Mouse (Mus musculus) lung, postnatal 10 days (tissue): ENCODE measurements around the gene Gpr107.

Experiments
- DNase-seq: peaks from one replicate; pipeline ENCODE4 v3.0.0; 2021

Gpr107 gene

DNA sequence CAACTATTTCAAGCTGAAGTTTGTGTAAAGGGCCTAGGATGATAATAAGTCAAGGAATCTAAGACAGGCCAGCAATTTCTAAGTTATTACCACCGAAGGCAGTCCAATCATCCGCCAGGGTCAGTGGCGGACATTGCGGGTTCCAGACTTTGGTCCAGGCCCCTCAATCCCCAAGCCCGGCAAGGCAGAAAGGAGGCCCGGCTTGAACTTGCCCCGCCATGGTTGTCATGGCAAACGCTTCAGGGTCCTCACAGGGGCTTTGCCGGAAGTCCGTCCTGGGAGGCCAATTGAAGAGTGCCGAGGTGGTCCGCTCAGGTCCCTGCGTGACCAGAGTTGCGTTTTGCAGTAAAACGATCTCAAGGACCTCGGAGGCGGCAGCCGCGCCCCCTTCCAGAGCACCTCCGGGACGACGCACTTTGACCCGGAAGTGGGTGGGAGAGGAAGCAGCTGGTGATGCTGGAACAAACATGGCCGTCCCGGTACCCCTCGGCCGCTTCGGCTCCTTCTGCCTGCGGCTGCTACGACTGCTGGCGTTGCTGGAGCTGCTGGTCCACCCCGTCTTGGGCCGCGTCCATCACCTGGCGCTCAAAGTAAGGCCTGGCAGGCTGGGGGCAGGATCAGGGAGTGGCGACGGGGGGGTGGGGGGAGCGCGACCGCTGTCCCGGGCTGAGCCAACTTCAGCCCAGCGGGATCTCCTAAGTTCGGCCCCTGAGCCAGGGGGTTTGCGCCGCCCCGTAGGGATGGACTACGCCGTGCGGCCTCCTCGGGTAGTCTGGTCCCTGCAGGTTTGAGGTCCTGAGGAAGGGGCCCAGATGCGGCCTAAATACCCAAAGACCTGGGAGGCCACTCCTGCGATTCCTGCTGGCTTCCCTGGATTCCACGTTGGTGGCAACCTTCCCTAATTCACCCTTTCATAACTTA, at the start of gene Gpr107:
TSS of gene Gpr107 (plus strand) at position 425 of the 921 bp plus-strand sequence.
- peak; percentile 92 for DNase-seq

DNA sequence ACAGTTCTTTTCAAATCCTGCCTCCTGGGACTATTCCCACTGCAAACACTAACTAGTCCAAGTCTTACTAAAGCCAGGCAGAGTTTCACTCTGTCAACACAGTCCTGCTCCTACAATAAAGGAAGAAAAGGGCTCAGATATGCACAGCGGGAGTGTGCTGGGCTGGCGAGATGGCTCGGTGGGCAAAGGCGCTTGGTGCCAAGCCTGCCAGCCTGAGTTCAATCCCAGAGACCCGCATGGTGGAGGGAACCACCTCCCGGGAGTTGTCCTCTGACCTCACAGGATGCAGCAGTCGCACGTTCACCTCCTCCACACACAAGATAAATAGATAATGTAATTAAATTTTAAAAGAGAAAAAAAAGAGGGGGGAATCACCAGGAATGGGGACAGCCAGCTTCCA, 48.8 kb upstream of the Gpr107 start:
- DNase-seq = no peak

GRCm38 (mm10) chr2:31105279-31105678, 46.8 kb upstream of the Gpr107 start:
- DNase-seq = peak; percentile 36

DNA sequence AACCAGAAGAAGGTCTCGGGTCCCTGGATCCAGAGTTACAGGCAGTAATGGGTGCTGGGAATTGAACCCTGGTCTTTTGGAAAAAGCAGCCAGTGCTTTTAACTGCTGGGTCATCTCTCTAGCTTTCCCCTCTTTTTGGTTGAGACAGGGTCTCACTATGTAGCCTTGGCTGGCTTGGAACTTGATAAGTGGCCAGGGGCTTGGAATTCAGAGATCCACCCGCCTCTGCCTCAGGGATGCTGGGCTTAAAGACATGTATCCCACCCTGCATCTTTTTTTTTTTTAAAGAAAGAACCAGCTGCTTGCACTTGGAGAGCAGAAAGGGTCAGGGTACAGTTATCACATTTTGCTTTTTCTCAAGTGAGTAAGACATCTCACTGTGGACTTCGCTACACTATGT, 46.1 kb upstream of the Gpr107 start:
- DNase-seq = no peak

DNA sequence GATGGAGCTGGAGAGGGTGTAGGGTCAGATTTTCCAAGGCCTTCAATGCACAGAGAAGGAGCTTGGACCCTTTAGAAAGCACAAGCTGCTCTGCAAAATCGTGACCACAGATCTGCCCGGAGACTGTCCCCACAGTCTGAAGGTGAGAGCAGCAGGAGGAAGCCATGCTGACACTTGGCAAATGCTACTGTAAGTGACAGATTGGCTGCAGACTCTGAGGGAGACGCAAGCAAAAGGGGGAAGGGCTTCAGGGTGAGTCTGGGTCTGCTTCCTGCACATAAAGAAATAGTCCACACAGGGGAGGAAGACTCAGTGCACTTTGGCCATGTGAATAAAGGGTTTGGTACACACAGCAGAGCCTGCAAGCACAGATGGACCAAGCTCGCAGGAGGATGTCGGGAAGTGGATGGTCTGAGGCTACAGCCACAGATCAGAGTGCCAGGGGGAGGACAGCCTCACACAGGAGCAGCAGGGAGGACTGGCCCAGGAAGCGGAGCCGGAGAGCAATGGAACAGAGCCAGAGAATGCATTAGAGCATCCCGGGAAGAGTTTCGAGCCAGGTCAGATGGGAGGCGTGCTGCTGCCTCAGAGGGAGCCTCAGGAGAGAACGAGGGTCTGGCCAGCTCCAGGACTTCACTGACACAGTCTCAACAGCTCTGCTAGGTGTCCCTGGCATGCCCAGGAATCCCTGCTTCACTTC, 45.3 kb upstream of the Gpr107 start:
- peak; percentile 64 for DNase-seq

DNA sequence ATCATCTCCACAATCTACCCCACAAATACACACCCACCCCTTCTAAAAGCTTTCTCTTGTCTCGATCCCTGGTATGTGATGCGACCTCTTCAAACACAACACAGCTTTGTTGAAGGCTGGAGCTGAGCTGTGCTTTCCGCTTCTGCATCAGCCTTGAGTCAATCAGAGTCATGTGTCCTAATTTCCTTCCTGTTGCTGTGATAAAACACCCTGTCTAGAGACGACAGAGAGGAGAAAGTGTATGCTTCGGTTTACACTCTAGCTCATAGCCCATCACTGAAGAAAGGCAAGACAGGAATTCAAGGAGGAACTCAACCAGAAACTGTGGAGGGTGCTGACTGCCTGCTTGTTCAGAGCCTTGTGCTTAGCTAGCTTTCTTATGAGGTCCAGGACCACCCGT, 43.9 kb upstream of the Gpr107 start:
- DNase-seq = no peak

DNA sequence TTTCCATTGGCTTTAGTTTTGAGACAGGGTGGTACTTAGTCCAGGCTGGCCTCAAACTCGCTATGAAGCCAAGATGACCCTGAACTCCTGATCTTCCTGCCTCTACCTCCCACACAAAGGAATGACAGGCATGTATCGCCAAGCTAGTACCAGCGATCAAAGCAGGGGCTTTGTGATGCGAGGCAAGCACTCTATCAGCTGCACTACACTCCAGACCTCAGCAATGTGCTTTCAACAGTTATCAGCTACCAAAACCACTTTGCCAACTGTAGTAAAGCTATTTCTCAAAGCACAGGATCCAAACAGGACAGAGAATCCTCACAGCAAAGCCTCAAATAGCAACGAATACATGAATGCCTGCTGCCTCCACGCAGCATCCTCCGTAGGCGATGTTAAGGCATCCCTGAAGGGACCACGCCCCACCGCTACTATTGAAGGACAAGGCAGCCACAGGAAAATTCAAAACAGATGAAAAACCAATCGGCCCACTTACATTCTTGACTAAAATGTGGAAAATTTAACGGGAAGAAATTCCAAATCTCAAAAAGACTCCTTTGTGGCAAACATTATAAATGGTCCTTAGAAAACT, 42.1 kb upstream of the Gpr107 start:
- no peak for DNase-seq

DNA sequence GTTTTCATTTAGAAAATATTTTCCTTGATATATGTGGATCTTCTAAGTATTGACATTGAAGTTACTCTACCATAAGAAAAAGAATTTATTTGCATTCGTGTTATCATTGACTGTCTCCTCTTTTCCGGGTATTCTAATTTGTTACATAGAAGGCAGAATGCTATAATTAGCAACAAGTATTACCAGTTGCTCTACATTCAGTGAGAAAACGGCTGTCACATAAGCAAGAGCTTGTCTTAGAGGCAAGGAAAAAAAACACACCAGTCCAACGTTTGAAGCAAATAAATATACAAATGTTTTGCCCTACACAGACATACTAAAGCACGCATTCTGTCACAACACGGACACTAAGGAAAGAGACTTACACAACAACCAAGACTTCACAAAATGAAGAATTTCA, 40.4 kb upstream of the Gpr107 start:
- no peak for DNase-seq

GRCm38 (mm10) chr2:31114205-31114604, 37.9 kb upstream of the Gpr107 start:
- DNase-seq = no peak

- no peak for DNase-seq
These were observed 36.8 kb upstream of the Gpr107 start for GRCm38 (mm10) chr2:31115091-31115942.

DNA sequence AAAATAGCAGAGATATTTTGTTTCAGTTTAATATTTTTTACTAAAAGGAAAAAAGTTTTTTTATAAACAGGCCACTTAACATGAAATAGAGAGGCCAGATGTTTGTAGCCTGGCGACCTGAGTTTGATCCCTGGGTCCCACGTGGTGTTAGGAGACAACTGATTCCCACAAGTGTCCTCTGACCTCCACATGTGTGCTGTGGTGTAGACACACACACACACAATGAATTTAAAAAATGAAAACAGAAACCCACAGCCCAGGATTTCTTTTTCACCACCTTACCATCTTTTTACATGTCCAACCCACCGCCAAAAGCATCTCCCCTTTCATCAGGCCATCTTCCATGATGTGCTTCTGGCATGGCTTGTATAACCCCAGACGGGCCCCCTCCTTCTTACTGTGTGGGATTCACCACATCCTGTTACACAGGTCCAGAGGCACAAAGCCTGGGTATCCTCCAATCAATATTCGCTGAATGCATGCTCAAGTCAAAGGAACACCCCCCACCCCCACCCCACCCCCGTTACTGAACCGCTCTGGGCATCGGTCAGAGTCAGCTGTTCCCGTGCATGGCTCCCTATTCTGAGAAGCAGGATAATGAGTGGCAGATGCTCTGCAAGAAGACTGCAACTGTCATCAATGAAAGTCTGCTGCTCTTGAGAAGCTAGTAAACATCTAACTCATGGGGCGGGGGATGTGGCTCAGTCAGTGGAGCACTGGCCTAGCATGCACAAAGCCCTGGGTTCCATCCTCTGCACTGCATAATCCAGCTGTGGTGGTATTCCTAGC, 36.0 kb upstream of the Gpr107 start:
- DNase-seq = peak; percentile 37

- DNase-seq = no peak
These were observed 33.9 kb upstream of the Gpr107 start for GRCm38 (mm10) chr2:31118211-31118610.

GRCm38 (mm10) chr2:31118639-31119380, 33.3 kb upstream of the Gpr107 start:
- no peak for DNase-seq

- DNase-seq = no peak
These were observed 32.3 kb upstream of the Gpr107 start for GRCm38 (mm10) chr2:31119795-31120194.

DNA sequence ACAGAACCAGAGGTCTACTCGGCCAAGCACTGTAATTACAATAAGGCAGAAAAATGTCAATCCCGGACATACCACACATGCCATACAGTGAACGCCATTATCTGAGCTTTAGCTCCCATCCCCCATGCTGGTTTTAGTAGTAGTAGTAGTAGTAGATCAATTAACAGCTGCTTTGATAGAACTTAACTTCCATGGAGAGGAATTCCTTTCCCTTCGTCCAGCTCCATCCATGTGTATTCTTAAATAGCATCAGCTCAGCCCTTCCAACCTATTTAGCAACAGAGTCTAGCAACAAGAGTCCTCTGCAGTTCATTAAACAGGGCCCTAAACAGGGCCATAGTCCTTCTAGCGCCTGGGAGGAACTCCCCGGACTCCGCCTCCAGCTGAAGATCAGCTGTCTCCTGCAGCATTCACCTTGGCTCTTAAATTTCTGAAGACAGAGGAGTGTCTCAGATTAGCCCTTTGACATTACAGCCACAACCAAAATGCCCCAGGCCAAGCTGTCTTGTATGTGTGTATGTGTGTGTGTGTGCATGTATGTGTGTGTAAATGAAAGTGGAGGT, 30.9 kb upstream of the Gpr107 start:
- no peak for DNase-seq

DNA sequence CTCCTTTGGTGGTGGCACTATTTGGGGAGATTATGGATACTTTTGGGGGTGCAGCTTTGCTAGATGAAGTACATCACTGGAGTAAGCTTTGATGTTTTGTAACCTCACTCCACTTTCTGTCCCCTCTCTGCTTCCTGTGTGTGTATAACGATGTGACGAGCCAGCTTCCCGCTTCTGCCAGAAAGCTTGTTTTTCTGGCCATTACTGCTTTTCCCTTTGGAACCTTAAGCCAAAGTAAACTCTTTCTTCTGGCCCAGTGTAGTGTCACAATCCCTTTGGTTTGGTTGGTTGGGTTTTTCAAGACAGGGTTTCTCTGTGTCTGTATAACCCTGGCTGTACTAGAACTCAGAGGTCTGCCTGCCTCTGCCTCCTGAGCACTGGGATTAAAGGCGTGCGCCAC, 29.3 kb upstream of the Gpr107 start:
- no peak for DNase-seq

GRCm38 (mm10) chr2:31123493-31123892, 28.6 kb upstream of the Gpr107 start:
- no peak for DNase-seq

DNA sequence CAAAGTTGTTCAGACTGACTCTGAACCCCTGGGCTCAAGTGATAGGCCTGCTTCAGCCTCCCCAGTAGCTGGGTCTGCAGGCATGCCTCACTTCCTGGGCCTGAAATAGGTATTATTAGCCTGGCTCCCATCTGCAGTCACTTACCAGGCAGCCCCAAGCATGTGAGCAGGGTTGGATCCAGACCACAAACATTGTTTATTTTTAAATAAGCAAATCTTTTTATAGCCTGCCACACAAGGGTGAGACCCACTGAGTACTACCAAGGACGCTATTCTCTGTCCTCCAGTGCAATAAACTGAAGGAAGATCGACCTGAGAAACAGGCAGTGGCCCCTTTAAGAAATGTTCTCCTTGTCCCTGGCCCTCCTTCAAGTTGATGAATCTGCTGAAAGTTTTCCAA, 27.4 kb upstream of the Gpr107 start:
- peak; percentile 46 for DNase-seq

DNA sequence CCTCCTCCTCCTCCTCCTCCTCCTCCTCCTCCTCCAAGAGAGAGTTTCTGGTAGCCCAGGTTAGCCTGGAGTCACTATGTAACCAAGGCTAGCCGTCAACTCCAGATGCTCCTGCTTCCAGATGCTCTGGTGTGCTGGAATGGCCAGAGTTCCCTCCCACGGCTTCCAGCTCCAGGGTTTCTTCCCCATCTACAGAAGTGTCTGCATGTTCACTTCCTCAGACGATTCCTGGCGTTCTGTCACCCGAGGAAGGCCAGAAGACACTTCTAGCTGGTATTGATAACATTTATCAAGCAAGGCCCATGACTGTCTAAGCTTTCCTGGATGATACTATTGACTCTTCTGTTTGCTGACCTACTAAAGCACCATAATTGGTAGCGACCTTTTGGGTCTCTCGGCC, 27.0 kb upstream of the Gpr107 start:
- DNase-seq = peak; percentile 32

- DNase-seq = no peak
These were observed 26.1 kb upstream of the Gpr107 start for GRCm38 (mm10) chr2:31126048-31126447.

DNA sequence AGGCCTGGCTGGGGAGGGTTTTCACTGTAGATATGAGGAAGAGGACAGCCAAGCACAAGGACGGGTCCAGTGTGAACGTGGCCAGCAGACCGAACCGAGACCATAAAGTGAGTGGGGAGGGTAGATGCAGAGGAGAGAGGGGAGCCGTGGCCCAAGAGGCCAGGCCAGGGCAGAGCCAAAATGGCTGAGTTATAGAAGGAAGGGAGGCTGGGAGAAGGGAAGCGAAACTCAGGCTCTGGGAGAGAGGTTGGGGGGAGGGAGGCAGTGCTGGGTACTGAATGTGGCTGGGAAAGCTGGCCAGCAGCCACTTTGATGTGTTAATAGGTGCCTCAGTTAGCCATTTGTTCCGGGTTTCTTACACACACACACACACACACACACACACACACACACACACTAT, 24.9 kb upstream of the Gpr107 start:
- no peak for DNase-seq
